Mouse (Mus musculus) spleen, postnatal 10 days (tissue): ENCODE measurements around the gene Bmp10.

Experiments used
- DNase-seq, 2 experiments: peaks; one replicate each; pipeline ENCODE4 v3.0.0; 2021 to 2022; ENCODE audit warnings: low spot score in 2 of 2

The Bmp10 gene

GRCm38 (mm10) chr6:87428487-87429044, at the start of gene Bmp10:
TSS of gene Bmp10 (plus strand) at chr6:87428994.
- DNase-seq: no peak

GRCm38 (mm10) chr6:87383926-87384691, 44.7 kb upstream of the Bmp10 start:
- peak in 1 of 2 experiments; percentile 37 for DNase-seq

- no peak for DNase-seq
Observed at GRCm38 (mm10) chr6:87384761-87385160, 44.0 kb upstream of the Bmp10 start.

- peak; percentile 34 to 67 for DNase-seq
Observed at GRCm38 (mm10) chr6:87386203-87386602, 42.6 kb upstream of the Bmp10 start.

DNA sequence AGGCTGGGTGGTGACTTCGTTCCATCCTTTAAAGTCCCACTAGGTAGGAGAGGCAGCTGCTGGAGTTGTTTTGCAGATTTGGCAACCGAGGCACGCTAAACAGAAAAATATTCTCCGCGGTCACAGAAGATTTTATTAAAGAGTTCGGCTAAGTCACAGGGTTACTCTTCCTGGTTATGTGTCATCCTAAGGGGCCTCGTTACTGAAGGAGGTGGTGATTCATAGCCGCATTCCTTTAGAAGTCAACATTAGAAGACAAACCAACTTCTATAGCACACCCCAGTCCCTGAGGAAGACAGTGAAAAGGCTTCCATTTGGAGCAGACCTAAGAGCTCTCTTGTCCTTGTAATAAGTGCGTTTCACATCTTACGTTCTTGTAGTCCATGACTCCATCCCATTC, 42.1 kb upstream of the Bmp10 start:
- DNase-seq: no peak

DNA sequence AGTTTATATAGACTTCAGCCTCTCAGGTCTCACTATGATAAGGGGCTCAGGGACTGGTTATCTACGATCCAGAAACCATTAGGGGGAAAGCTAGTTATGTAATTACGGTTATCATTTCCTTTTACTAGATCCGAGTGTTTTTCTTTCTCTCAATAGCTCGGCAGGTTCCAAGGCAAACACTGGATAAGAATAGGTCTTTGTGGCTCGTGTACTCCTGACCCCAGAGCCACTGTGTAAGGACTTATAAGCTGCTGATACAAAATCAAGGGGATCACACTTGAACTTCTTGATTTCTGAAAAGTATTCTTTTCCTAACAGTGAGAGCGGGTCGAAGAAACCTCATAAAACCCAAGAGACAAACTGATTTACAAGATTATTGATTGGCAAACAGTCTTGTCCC, 39.9 kb upstream of the Bmp10 start, which contains the start of gene Gkn3:
Gene Gkn3 (minus strand): TSS at position 59 of the 400 bp plus-strand sequence.
- no peak for DNase-seq

GRCm38 (mm10) chr6:87389455-87389989, 39.3 kb upstream of the Bmp10 start:
- DNase-seq: no peak

DNA sequence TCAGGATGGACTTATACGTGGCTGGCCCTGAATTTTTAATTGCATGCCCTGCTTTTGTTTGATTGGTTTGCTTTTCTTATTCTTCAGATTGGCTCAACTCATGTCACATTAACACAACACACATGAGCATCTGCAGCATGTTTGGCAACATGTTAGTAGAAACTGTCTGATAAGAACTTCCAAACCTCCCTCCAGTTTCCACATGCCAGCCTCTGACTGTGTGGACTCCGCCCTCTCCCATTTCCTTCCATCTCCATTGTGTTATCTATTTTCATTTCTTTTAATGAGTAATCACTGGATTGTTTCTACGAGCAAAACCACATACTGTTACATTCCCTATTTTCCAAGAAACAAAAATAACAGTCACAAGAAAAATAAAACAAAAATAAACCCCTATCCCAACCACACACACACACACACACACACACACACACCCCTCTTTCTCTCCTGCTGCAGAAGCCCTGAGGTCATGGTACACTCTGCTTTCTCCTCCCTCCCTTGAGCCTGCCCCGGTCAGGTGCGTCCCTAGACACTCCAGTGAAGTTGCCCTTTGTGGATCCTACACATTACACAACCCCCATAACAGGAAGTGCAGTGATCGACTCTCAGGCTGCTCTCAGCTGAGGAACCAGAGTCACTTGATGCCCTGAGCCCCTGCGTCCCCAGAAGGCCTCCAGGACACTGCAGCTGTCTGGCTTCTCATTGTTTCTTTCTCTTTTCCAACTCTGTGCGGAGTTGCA, 35.2 kb upstream of the Bmp10 start:
- no peak for DNase-seq

DNA sequence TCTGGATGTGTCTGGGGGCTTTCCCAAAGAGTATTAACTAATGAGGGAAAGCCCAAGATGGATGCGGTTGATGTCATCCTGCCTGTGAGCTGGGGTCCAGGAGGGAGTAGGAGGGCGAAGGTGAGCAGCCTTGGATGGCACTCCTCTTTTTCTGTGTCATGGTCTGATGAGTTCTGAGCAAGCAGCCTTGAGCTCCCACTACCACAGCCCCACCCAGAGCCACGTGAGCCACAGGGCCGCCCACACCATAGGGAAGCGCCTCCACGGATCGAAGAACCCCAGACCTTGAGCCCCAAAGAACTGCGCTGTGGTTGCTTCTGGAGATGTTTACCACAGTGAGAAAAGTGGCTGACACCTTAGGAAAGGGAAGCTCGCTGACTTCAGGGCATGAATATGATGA, 34.0 kb upstream of the Bmp10 start:
- DNase-seq: peak in 1 of 2 experiments; percentile 29

DNA sequence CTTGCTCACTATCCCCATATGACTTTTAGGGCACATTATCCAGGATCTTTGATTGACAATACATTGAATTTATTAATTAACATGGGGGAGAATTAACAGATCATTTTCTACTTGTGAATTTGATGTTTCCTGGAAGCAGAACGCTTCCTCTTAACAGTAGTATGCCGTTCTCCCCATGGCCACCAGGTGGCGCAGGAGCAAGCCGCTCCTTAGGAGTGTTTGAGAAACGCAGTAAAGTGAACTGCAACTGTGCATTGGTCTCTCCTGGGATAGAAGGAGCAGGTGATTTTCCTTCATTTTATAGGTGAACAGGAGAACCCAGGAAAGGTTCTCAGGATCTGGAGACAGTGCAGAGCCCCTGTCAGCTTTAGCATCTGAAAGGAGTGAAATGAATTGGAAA, 29.7 kb upstream of the Bmp10 start:
- DNase-seq: peak; percentile 68 to 89

- peak; percentile 7 to 32 for DNase-seq
Observed at GRCm38 (mm10) chr6:87399886-87400566, 28.8 kb upstream of the Bmp10 start.

DNA sequence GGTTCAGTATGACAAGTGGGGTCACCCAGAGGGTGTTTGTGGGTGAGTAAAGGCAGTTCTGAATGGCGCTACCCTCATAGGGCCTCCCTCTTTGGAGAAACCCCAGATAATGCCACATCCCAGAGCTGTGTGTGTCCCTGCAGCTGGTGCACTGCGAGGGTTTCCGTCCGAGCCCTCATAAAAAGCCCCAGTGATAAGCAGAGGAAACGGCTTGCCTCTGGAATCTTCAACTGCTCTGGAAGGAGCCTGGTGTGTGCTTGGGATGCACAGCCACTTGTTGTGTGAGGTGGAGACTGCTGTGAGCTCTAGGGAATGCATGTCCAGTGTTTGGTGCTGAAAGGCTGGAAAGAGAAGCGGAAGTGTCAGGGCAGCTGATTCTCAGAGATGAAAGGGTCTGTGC, 27.3 kb upstream of the Bmp10 start:
- no peak for DNase-seq

DNA sequence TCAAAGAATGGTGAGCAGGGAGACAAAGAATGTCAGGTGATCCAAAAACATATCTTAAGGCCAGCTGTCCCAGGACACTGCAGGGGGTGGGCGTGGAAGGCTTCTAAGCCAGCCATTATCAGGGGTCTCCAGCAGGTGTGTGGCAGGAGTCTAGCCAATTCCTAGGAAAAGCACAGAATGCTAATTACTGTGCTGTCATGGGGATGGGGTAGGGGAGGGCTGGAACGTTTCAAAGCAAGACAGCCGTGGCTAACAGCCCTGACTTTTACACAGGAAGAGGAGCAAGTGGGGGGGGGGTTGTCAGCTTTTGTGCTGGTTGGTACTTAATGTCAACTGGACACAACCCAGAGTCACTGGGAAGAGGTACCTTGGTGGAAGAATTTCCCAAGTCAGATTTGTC, 16.8 kb upstream of the Bmp10 start:
- DNase-seq: no peak

DNA sequence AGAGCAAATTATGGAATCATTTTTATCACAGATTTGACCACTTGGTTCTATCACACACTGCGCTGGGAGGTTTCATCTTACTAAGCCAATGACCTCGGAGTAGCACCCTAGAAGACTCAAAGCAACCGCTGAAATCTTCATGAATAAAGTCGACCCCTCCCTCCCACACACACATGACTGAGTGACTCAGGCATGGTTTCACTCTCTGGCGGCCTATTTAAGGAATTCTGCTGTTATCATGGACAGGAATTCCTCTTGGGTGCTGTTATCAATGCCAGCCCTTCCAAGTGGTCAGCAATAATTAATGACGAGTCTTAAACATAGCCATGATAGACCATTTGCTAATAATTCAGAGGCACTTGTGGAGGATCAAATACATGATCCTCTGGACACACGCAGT, 6.5 kb upstream of the Bmp10 start:
- no peak for DNase-seq

DNA sequence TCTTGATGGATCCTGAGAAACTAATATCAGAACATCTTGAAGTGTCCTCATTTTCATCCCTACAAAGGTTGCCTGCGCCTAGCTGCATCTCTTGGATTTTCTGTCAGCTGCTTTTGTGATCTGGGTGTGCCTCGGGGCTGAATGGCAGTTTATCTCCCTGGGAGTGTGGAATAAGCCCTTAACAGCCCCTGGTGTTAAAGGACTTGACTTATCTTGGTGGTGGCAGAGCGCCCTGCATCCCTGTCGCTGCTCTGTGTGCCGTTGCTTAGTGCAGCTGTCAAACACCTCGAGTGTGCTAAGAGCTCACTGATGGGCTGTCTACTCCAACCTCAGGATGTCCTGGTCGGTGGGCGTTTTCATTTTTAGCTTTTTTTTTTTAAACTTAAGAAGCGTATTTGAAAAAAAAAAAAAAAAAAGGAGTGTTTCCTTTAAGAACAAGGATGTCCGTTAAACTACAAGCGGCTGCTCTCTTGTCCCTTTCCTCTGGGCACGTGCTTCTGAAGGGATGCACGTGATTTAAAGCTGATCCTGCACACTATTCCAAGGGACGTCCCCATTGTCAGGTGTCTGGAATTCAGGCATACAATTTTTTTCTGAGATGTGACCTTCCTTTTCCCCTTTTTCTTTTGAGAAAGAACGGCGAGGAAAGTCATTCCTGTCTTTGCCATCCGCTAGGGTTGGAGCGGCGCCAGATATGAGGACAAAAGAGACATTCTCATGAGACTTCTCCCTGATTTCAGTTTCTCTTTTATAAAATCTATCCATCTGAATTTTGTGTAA, 4.6 kb upstream of the Bmp10 start:
- no peak for DNase-seq

- DNase-seq: no peak
Observed at GRCm38 (mm10) chr6:87426954-87427353, 1.8 kb upstream of the Bmp10 start.

GRCm38 (mm10) chr6:87427616-87428015, 1.2 kb upstream of the Bmp10 start:
- DNase-seq: no peak

- DNase-seq: no peak
Observed at GRCm38 (mm10) chr6:87435791-87436190, 7.0 kb downstream of the Bmp10 start.

DNA sequence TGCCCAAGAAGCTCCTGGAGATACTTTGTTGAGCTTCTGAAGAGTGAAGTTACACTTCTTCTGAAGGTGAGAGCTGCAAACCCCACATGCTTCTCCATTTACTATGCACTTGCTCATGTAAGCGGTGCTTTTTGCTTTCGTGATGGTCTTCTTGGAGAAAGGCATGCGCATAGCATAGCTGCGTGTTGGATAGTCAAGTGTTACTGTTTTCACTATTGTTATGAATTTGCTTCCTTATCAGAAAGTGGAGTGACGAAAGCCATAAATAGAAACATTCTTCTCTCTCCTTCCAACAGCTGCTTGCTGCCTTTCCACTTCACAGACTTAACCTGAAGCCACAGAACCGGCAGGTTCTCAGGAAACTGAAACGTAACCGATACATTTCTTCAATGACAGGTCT, 8.0 kb downstream of the Bmp10 start:
- DNase-seq: no peak

- no peak for DNase-seq
Observed at GRCm38 (mm10) chr6:87443253-87443652, 14.5 kb downstream of the Bmp10 start.

- no peak for DNase-seq
Observed at GRCm38 (mm10) chr6:87445222-87445621, 16.4 kb downstream of the Bmp10 start.
